Mouse (Mus musculus) macrophage (primary cell): Measurements from ENCODE around the gene Pde2a. TPM values are rescaled to one million over a fixed set of nuclear protein-coding genes. Genes with fewer than 3 reads are reported as not detected.

Experiments used
- H3K27ac ChIP-seq: fragments of 350-480 bp; formaldehyde crosslinking; 2 replicates; pipeline ENCODE4 v1.9.0; 2021
- H3K36me3 ChIP-seq: fragments of 350-480 bp; formaldehyde crosslinking; 2 replicates; pipeline ENCODE4 v1.9.0; 2021; ENCODE audit errors: inconsistent target
- H3K4me3 ChIP-seq: fragments of 350-480 bp; formaldehyde crosslinking; 2 replicates; pipeline ENCODE4 v1.9.0; 2021; ENCODE audit errors: inconsistent target
- H3K79me2 ChIP-seq: fragments of 350-480 bp; formaldehyde crosslinking; 2 replicates; pipeline ENCODE4 v1.9.0; 2021; ENCODE audit errors: inconsistent target
- WGBS: methylation state at CpG from one replicate; pipeline ENCODE4 v1.1.7; 2026; ENCODE audit warnings: inconsistent platforms; ENCODE audit not compliant: missing documents; 5-methylcytosine and 5-hydroxymethylcytosine counted together
- polyA plus RNA-seq: library from polyadenylated mRNA; stranded (reverse); fragments of 250-400 nt; gene quantifications from 3 replicates; pipeline ENCODE4 v1.2.4, GENCODE M21; 2018; ENCODE audit warnings: inconsistent platforms

The Pde2a gene
- polyA plus RNA-seq, 1 experiment from 2014 or later, result 6.1 TPM

- WGBS, result 82% methylated on average over 9 of the region's 9 CpGs
- H3K4me3 ChIP-seq, result no peak overlapping the region
- no peak overlapping the region for H3K27ac ChIP-seq
- H3K36me3 ChIP-seq, result no peaks in the 10 kb centered on the region
- H3K79me2 ChIP-seq, result no peaks in the 10 kb centered on the region
These were observed 61.1 kb downstream of the Pde2a start for GRCm38 (mm10) chr7:101482499-101483081.

GRCm38 (mm10) chr7:101483498-101484115 is 62.1 kb downstream of the Pde2a start:
- H3K4me3 ChIP-seq, result no peak overlapping the region
- H3K27ac ChIP-seq, result no peak overlapping the region
- H3K79me2 ChIP-seq, result no peaks in the 10 kb centered on the region
- WGBS, result 80% methylated on average over 7 of the region's 9 CpGs
- H3K36me3 ChIP-seq, result no peaks in the 10 kb centered on the region

- no peak overlapping the region for H3K27ac ChIP-seq
- no peaks in the 10 kb centered on the region for H3K36me3 ChIP-seq
- no peaks in the 10 kb centered on the region for H3K79me2 ChIP-seq
- WGBS, result 94% methylated on average over 5 of the region's 5 CpGs
- no peak overlapping the region for H3K4me3 ChIP-seq
These were observed 65.6 kb downstream of the Pde2a start for GRCm38 (mm10) chr7:101487102-101487501.

- 77% methylated on average over 4 of the region's 4 CpGs for WGBS
- H3K36me3 ChIP-seq, result no peaks in the 10 kb centered on the region
- no peak overlapping the region for H3K4me3 ChIP-seq
- no peak overlapping the region for H3K27ac ChIP-seq
- no peaks in the 10 kb centered on the region for H3K79me2 ChIP-seq
These were observed 69.5 kb downstream of the Pde2a start for GRCm38 (mm10) chr7:101490952-101491351.

GRCm38 (mm10) chr7:101498385-101498784 is 76.9 kb downstream of the Pde2a start:
- Histone ChIP-seq H3K4me3 (no peak overlapping the region), H3K79me2 (no peaks in the 10 kb centered on the region), H3K36me3 (no peaks in the 10 kb centered on the region), H3K27ac (no peak overlapping the region)
- 56% methylated on average over 3 of the region's 3 CpGs for WGBS

- H3K36me3 ChIP-seq, result no peaks in the 10 kb centered on the region
- WGBS, result 84% methylated on average over 10 of the region's 10 CpGs
- no peak overlapping the region for H3K4me3 ChIP-seq
- no peak overlapping the region for H3K27ac ChIP-seq
- H3K79me2 ChIP-seq, result no peaks in the 10 kb centered on the region
These were observed 77.8 kb downstream of the Pde2a start for GRCm38 (mm10) chr7:101499251-101499650.

- Histone ChIP-seq H3K4me3 (no peak overlapping the region), H3K79me2 (no peaks in the 10 kb centered on the region), H3K27ac (no peak overlapping the region), H3K36me3 (no peaks in the 10 kb centered on the region)
- WGBS, result 77% methylated on average over 9 of the region's 9 CpGs
These were observed 78.2 kb downstream of the Pde2a start for GRCm38 (mm10) chr7:101499701-101500100.

- no peak overlapping the region for H3K27ac ChIP-seq
- no peak overlapping the region for H3K4me3 ChIP-seq
- H3K79me2 ChIP-seq, result no peaks in the 10 kb centered on the region
- WGBS, result 90% methylated on average over 6 of the region's 6 CpGs
- no peaks in the 10 kb centered on the region for H3K36me3 ChIP-seq
These were observed 79.7 kb downstream of the Pde2a start for GRCm38 (mm10) chr7:101501236-101501635.

- H3K27ac ChIP-seq, result no peak overlapping the region
- no peak overlapping the region for H3K4me3 ChIP-seq
- H3K36me3 ChIP-seq, result no peaks in the 10 kb centered on the region
- no peaks in the 10 kb centered on the region for H3K79me2 ChIP-seq
- 97% methylated on average over 6 of the region's 6 CpGs for WGBS
These were observed 80.2 kb downstream of the Pde2a start for GRCm38 (mm10) chr7:101501675-101502074.

GRCm38 (mm10) chr7:101503351-101503750 is 81.9 kb downstream of the Pde2a start:
- Histone ChIP-seq H3K4me3 (no peak overlapping the region), H3K36me3 (no peaks in the 10 kb centered on the region), H3K79me2 (no peaks in the 10 kb centered on the region), H3K27ac (no peak overlapping the region)
- 36% methylated on average over 8 of the region's 8 CpGs for WGBS

- Histone ChIP-seq H3K79me2 (no peaks in the 10 kb centered on the region), H3K4me3 (no peak overlapping the region), H3K36me3 (no peaks in the 10 kb centered on the region), H3K27ac (no peak overlapping the region)
- WGBS, result 9% methylated on average over 7 of the region's 7 CpGs
These were observed 82.3 kb downstream of the Pde2a start for GRCm38 (mm10) chr7:101503803-101504202.

- H3K4me3 ChIP-seq, result no peak overlapping the region
- WGBS, result 13% methylated on average over 24 of the region's 24 CpGs
- no peak overlapping the region for H3K27ac ChIP-seq
- no peaks in the 10 kb centered on the region for H3K36me3 ChIP-seq
- H3K79me2 ChIP-seq, result no peaks in the 10 kb centered on the region
These were observed 83.0 kb downstream of the Pde2a start for GRCm38 (mm10) chr7:101504507-101504906.

GRCm38 (mm10) chr7:101509212-101509611 is 87.7 kb downstream of the Pde2a start:
- H3K4me3 ChIP-seq, result no peak overlapping the region
- H3K36me3 ChIP-seq, result no peaks in the 10 kb centered on the region
- H3K79me2 ChIP-seq, result no peaks in the 10 kb centered on the region
- no peak overlapping the region for H3K27ac ChIP-seq
- whole genome bisulfite sequencing, result 92% methylated on average over 2 of the region's 2 CpGs

GRCm38 (mm10) chr7:101513655-101514054 is 92.2 kb downstream of the Pde2a start:
- no peak overlapping the region for H3K27ac ChIP-seq
- 91% methylated on average over 7 of the region's 7 CpGs for WGBS
- no peaks in the 10 kb centered on the region for H3K36me3 ChIP-seq
- no peak overlapping the region for H3K4me3 ChIP-seq
- no peaks in the 10 kb centered on the region for H3K79me2 ChIP-seq

GRCm38 (mm10) chr7:101514768-101515167 is 93.3 kb downstream of the Pde2a start:
- Histone ChIP-seq H3K4me3 (no peak overlapping the region), H3K27ac (no peak overlapping the region), H3K36me3 (no peaks in the 10 kb centered on the region), H3K79me2 (no peaks in the 10 kb centered on the region)
- 83% methylated on average over 4 of the region's 6 CpGs for WGBS

- WGBS, result 75% methylated on average over 6 of the region's 6 CpGs
- no peak overlapping the region for H3K4me3 ChIP-seq
- no peak overlapping the region for H3K27ac ChIP-seq
These were observed 93.8 kb downstream of the Pde2a start for GRCm38 (mm10) chr7:101515295-101515694.

More at GRCm38 (mm10) chr7:101515295-101515694, 93.8 kb downstream of the Pde2a start:
- Histone ChIP-seq H3K36me3 (no peaks in the 10 kb centered on the region), H3K79me2 (no peaks in the 10 kb centered on the region)
